Mouse (Mus musculus) G1E (cell line): ENCODE results near the gene Tpcn2.

Source experiments
- CTCF ChIP-seq: IDR thresholded peaks from 2 replicates; pipeline ENCODE4 v1.5.1; 2012; ENCODE audit warnings: low read depth, low read length, inconsistent platforms, mixed read lengths
- GATA1 ChIP-seq: IDR thresholded peaks from 2 replicates; pipeline ENCODE4 v1.6.1; 2012; ENCODE audit warnings: borderline replicate concordance, low read length, inconsistent platforms, mixed read lengths

- TF ChIP-seq CTCF (no peak), GATA1 (no peak)
These were observed 145.9 kb downstream of the Tpcn2 start for GRCm38 (mm10) chr7:145137871-145138270.
